Mouse (Mus musculus): ENCODE data around the gene AU022252. TPM values are rescaled to one million over a fixed set of nuclear protein-coding genes. Genes with fewer than 3 reads are reported as not detected.
A peak's percentile ranks its signal among the peaks of the same experiment; 100 is the strongest.

AU022252 gene
- polyA plus RNA-seq, 1 experiment from 2014 or later, result 34.4 TPM

GRCm38 (mm10) chr4:119255351-119255750, 22.8 kb upstream of the AU022252 start, which contains the start of gene Cldn19:
Gene Cldn19, plus strand, starts transcription at chr4:119255414.
- H3K9ac ChIP-seq, result no peak within 1 kb of the TSS

GRCm38 (mm10) chr4:119254012-119254618, 21.6 kb upstream of the AU022252 start:
- Histone ChIP-seq H3K4me2 (no peak overlapping the region), H3K36me3 (no peaks in the 10 kb centered on the region), H3K27ac (no peak overlapping the region), H3K4me1 (peaks cover 16% of the 10 kb centered on the region), H3K9ac (no peak overlapping the region), H3K9me3 (no peaks in the 10 kb centered on the region), H3K27me3 (no peaks in the 10 kb centered on the region), H3K4me3 (no peak overlapping the region)
- 43% methylated on average over 9 of the region's 9 CpGs for WGBS
- peak; percentile 27; the same call in 1 of the 2 replicates for ATAC-seq (ENCODE audit: borderline replicate concordance, extremely low read depth, low FRiP score, low TSS enrichment)

More at GRCm38 (mm10) chr4:119255351-119255750, 22.8 kb upstream of the AU022252 start, which contains the start of gene Cldn19:
- Histone ChIP-seq H3K4me2 (no peak within 1 kb of the TSS), H3K27me3 (no peaks in the 10 kb centered on the region), H3K36me3 (no peaks in the 10 kb centered on the region), H3K9me3 (no peaks in the 10 kb centered on the region), H3K27ac (no peak within 1 kb of the TSS), H3K4me3 (no peak within 1 kb of the TSS), H3K4me1 (peaks cover 16% of the 10 kb centered on the region)
- WGBS, result 73% methylated on average over 12 of the region's 12 CpGs
- ATAC-seq (ENCODE audit: borderline replicate concordance, extremely low read depth, low FRiP score, low TSS enrichment), result no peak

- ATAC-seq (ENCODE audit: borderline replicate concordance, extremely low read depth, low FRiP score, low TSS enrichment), result no peak
- H3K4me3 ChIP-seq, result no peak overlapping the region
- peaks cover 3% of the 10 kb centered on the region; the same call in 1 of the 2 replicates for H3K36me3 ChIP-seq
- no peaks in the 10 kb centered on the region for H3K27me3 ChIP-seq
- H3K27ac ChIP-seq, result no peak overlapping the region
- H3K9me3 ChIP-seq, result no peaks in the 10 kb centered on the region
- H3K9ac ChIP-seq, result no peak overlapping the region
- no peak overlapping the region for H3K4me2 ChIP-seq
- 38% methylated on average over 7 of the region's 7 CpGs for WGBS
- peaks cover 25% of the 10 kb centered on the region for H3K4me1 ChIP-seq
These were observed 19.7 kb upstream of the AU022252 start for GRCm38 (mm10) chr4:119252025-119252808.

GRCm38 (mm10) chr4:119248407-119248965, 16.0 kb upstream of the AU022252 start:
- no peak for ATAC-seq (ENCODE audit: borderline replicate concordance, extremely low read depth, low FRiP score, low TSS enrichment)
- 63% methylated on average over 11 of the region's 11 CpGs for WGBS
- no peak overlapping the region for H3K4me2 ChIP-seq
- no peaks in the 10 kb centered on the region for H3K27me3 ChIP-seq
- no peak overlapping the region for H3K4me3 ChIP-seq
- no peak overlapping the region for H3K9ac ChIP-seq
- H3K27ac ChIP-seq, result peak overlapping the region; percentile 46
- H3K4me1 ChIP-seq, result peaks cover 30% of the 10 kb centered on the region
- H3K36me3 ChIP-seq, result peaks cover 9% of the 10 kb centered on the region; the same call in 1 of the 2 replicates
- no peaks in the 10 kb centered on the region for H3K9me3 ChIP-seq

- Histone ChIP-seq H3K4me1 (peaks cover 30% of the 10 kb centered on the region), H3K4me3 (no peak overlapping the region), H3K27me3 (no peaks in the 10 kb centered on the region), H3K9me3 (no peaks in the 10 kb centered on the region), H3K27ac (peak overlapping the region; percentile 46), H3K36me3 (peaks cover 9% of the 10 kb centered on the region; the same call in 1 of the 2 replicates), H3K9ac (no peak overlapping the region), H3K4me2 (no peak overlapping the region)
- 37% methylated on average over 13 of the region's 13 CpGs for WGBS
- peak; percentile 52 for ATAC-seq (ENCODE audit: borderline replicate concordance, extremely low read depth, low FRiP score, low TSS enrichment)
These were observed 15.1 kb upstream of the AU022252 start for GRCm38 (mm10) chr4:119247462-119248235.

GRCm38 (mm10) chr4:119246688-119247225, 14.2 kb upstream of the AU022252 start:
- H3K9me3 ChIP-seq, result no peaks in the 10 kb centered on the region
- no peak overlapping the region for H3K9ac ChIP-seq
- H3K4me3 ChIP-seq, result no peak overlapping the region
- 65% methylated on average over 14 of the region's 14 CpGs for WGBS
- ATAC-seq (ENCODE audit: borderline replicate concordance, extremely low read depth, low FRiP score, low TSS enrichment), result no peak
- no peak overlapping the region for H3K4me2 ChIP-seq
- H3K36me3 ChIP-seq, result peaks cover 15% of the 10 kb centered on the region; the same call in 1 of the 2 replicates
- no peak overlapping the region for H3K27ac ChIP-seq
- H3K27me3 ChIP-seq, result no peaks in the 10 kb centered on the region
- peaks cover 25% of the 10 kb centered on the region for H3K4me1 ChIP-seq

- peaks cover 15% of the 10 kb centered on the region; the same call in 1 of the 2 replicates for H3K36me3 ChIP-seq
- H3K4me1 ChIP-seq, result peaks cover 25% of the 10 kb centered on the region
- no peak overlapping the region for H3K4me3 ChIP-seq
- no peaks in the 10 kb centered on the region for H3K27me3 ChIP-seq
- no peak overlapping the region for H3K4me2 ChIP-seq
- H3K9ac ChIP-seq, result no peak overlapping the region
- H3K9me3 ChIP-seq, result no peaks in the 10 kb centered on the region
- no peak for ATAC-seq (ENCODE audit: borderline replicate concordance, extremely low read depth, low FRiP score, low TSS enrichment)
- 87% methylated on average over 9 of the region's 9 CpGs for WGBS
- H3K27ac ChIP-seq, result 0 out of 2 replicates have a peak overlapping the region, but pooled peaks have one; percentile 25
These were observed 13.4 kb upstream of the AU022252 start for GRCm38 (mm10) chr4:119245961-119246360.

GRCm38 (mm10) chr4:119245556-119245955, 13.0 kb upstream of the AU022252 start:
- Histone ChIP-seq H3K9me3 (no peaks in the 10 kb centered on the region), H3K27me3 (no peaks in the 10 kb centered on the region), H3K9ac (no peak overlapping the region), H3K4me1 (peaks cover 25% of the 10 kb centered on the region), H3K4me3 (no peak overlapping the region), H3K36me3 (peaks cover 15% of the 10 kb centered on the region; the same call in 1 of the 2 replicates), H3K27ac (peak overlapping the region; percentile 25), H3K4me2 (no peak overlapping the region)
- ATAC-seq (ENCODE audit: borderline replicate concordance, extremely low read depth, low FRiP score, low TSS enrichment), result peak; percentile 21; the same call in 1 of the 2 replicates
- WGBS, result 37% methylated on average over 7 of the region's 7 CpGs

GRCm38 (mm10) chr4:119244468-119245240, 12.1 kb upstream of the AU022252 start:
- Histone ChIP-seq H3K4me3 (no peak overlapping the region), H3K9me3 (no peaks in the 10 kb centered on the region), H3K9ac (no peak overlapping the region), H3K36me3 (peaks cover 15% of the 10 kb centered on the region; the same call in 1 of the 2 replicates), H3K27me3 (no peaks in the 10 kb centered on the region), H3K27ac (no peak overlapping the region), H3K4me2 (no peak overlapping the region), H3K4me1 (peaks cover 25% of the 10 kb centered on the region)
- 63% methylated on average over 22 of the region's 22 CpGs for WGBS
- no peak for ATAC-seq (ENCODE audit: borderline replicate concordance, extremely low read depth, low FRiP score, low TSS enrichment)

- Histone ChIP-seq H3K4me2 (no peak overlapping the region), H3K36me3 (peaks cover 17% of the 10 kb centered on the region; the same call in 1 of the 2 replicates), H3K4me3 (no peak overlapping the region), H3K27me3 (no peaks in the 10 kb centered on the region), H3K9me3 (no peaks in the 10 kb centered on the region), H3K4me1 (peaks cover 19% of the 10 kb centered on the region), H3K27ac (no peak overlapping the region), H3K9ac (no peak overlapping the region)
- WGBS, result 88% methylated on average over 12 of the region's 12 CpGs
- no peak for ATAC-seq (ENCODE audit: borderline replicate concordance, extremely low read depth, low FRiP score, low TSS enrichment)
These were observed 10.1 kb upstream of the AU022252 start for GRCm38 (mm10) chr4:119242571-119242970.
